Mouse (Mus musculus) liver, embryonic 13.5 days (tissue): Measurements from ENCODE around the gene Mfap2. TPM values are rescaled to one million over a fixed set of nuclear protein-coding genes. Genes with fewer than 3 reads are reported as not detected.

Source experiments
- ATAC-seq: fragments of 200-750 bp; cut with Nextera tagmentation; 2 replicates; pipeline ENCODE4 v1.8.0; 2017; ENCODE audit warnings: low read depth, mild to moderate bottlenecking, moderate number of reproducible peaks, moderate library complexity
- DNase-seq: peaks from one replicate; pipeline ENCODE4 v3.0.0; 2022
- H3K27ac ChIP-seq: fragments of 300-500 bp; sonication (generic); 2 replicates; pipeline ENCODE4 v1.5.1; 2015; ENCODE audit warnings: moderate library complexity, mild to moderate bottlenecking, inconsistent platforms
- H3K27me3 ChIP-seq: fragments of 300-500 bp; sonication (generic); 2 replicates; pipeline ENCODE4 v1.6.1; 2015; ENCODE audit warnings: mild to moderate bottlenecking, inconsistent platforms
- H3K36me3 ChIP-seq: fragments of 300-500 bp; sonication (generic); 2 replicates; pipeline ENCODE4 v1.6.1; 2015; ENCODE audit warnings: mild to moderate bottlenecking, inconsistent platforms
- H3K4me1 ChIP-seq: fragments of 300-500 bp; sonication (generic); replicated peaks from 2 replicates; pipeline ENCODE4 v1.6.1; 2015; ENCODE audit warnings: inconsistent platforms
- H3K4me2 ChIP-seq: fragments of 300-500 bp; sonication (generic); 2 replicates; pipeline ENCODE4 v1.6.1; 2015; ENCODE audit warnings: inconsistent platforms, mild to moderate bottlenecking, moderate library complexity
- H3K4me3 ChIP-seq: fragments of 300-500 bp; sonication (generic); replicated peaks from 2 replicates; pipeline ENCODE4 v1.5.1; 2015; ENCODE audit warnings: mild to moderate bottlenecking, inconsistent platforms
- H3K9ac ChIP-seq: fragments of 300-500 bp; sonication (generic); 2 replicates; pipeline ENCODE4 v1.6.1; 2015; ENCODE audit warnings: mild to moderate bottlenecking, inconsistent platforms
- H3K9me3 ChIP-seq: fragments of 300-500 bp; sonication (generic); replicated peaks from 2 replicates; pipeline ENCODE4 v1.6.1; 2016; ENCODE audit warnings: inconsistent platforms
- WGBS: fragments of 180-500 bp; shearing (Covaris S2); methylation state at CpG from one replicate; pipeline ENCODE4 v1.1.7; 2015; ENCODE audit not compliant: insufficient replicate concordance; 5-methylcytosine and 5-hydroxymethylcytosine counted together
- polyA plus RNA-seq: library from polyadenylated mRNA; unstranded; fragments of >200 nt; fragmentation: Nextera tagmentation; extraction: Ambion mirVana; gene quantifications from 2 replicates; pipeline ENCODE4 v1.2.1, GENCODE M21; 2015

The Mfap2 gene
- polyA plus RNA-seq, 1 experiment from 2014 or later = 22.5 TPM

GRCm38 (mm10) chr4:140988706-140989290 lies 21.4 kb upstream of the Mfap2 start:
- H3K27ac ChIP-seq = peak overlapping the region; percentile 34; the same call in 1 of the 2 replicates
- 0 out of 2 replicates have a peak overlapping the region, but pooled peaks have one; percentile 11 for H3K4me3 ChIP-seq
- H3K9ac ChIP-seq = peak overlapping the region; percentile 39; the same call in 1 of the 2 replicates
- H3K36me3 ChIP-seq = peaks cover 10% of the 10 kb centered on the region
- 27% methylated on average over 7 of the region's 7 CpGs for WGBS
- no peaks in the 10 kb centered on the region for H3K9me3 ChIP-seq
- peaks cover 42% of the 10 kb centered on the region for H3K4me1 ChIP-seq
- DNase-seq (no peak), ATAC-seq (no peak)
- peak overlapping the region; percentile 98 for H3K4me2 ChIP-seq
- H3K27me3 ChIP-seq = no peaks in the 10 kb centered on the region

GRCm38 (mm10) chr4:140989447-140989846 lies 20.8 kb upstream of the Mfap2 start:
- ATAC-seq (no peak), DNase-seq (no peak)
- H3K4me3 ChIP-seq = no peak overlapping the region
- peak overlapping the region; percentile 34; the same call in 1 of the 2 replicates for H3K27ac ChIP-seq
- peaks cover 16% of the 10 kb centered on the region for H3K36me3 ChIP-seq
- H3K9me3 ChIP-seq = no peaks in the 10 kb centered on the region
- WGBS = 71% methylated on average over 14 of the region's 14 CpGs
- no peaks in the 10 kb centered on the region for H3K27me3 ChIP-seq
- peaks cover 41% of the 10 kb centered on the region for H3K4me1 ChIP-seq
- H3K9ac ChIP-seq = no peak overlapping the region
- H3K4me2 ChIP-seq = 0 out of 2 replicates have a peak overlapping the region, but pooled peaks have one; percentile 98

- 85% methylated on average over 20 of the region's 20 CpGs for WGBS
- H3K4me3 ChIP-seq = no peak overlapping the region
- DNase-seq = no peak
- no peak overlapping the region for H3K9ac ChIP-seq
- no peak overlapping the region for H3K4me2 ChIP-seq
- H3K4me1 ChIP-seq = peaks cover 40% of the 10 kb centered on the region
- ATAC-seq = no peak
- H3K27ac ChIP-seq = no peak overlapping the region
- H3K9me3 ChIP-seq = no peaks in the 10 kb centered on the region
- H3K27me3 ChIP-seq = no peaks in the 10 kb centered on the region
- peaks cover 43% of the 10 kb centered on the region for H3K36me3 ChIP-seq
Measured at GRCm38 (mm10) chr4:140992215-140992614, 18.0 kb upstream of the Mfap2 start.

GRCm38 (mm10) chr4:140993846-140994245 lies 16.4 kb upstream of the Mfap2 start:
- peaks cover 47% of the 10 kb centered on the region for H3K36me3 ChIP-seq
- ATAC-seq = no peak
- H3K9me3 ChIP-seq = no peaks in the 10 kb centered on the region
- no peak overlapping the region for H3K4me2 ChIP-seq
- no peak overlapping the region for H3K4me3 ChIP-seq
- H3K27me3 ChIP-seq = no peaks in the 10 kb centered on the region
- H3K27ac ChIP-seq = no peak overlapping the region
- 71% methylated on average over 8 of the region's 8 CpGs for WGBS
- DNase-seq = no peak
- peaks cover 28% of the 10 kb centered on the region for H3K4me1 ChIP-seq
- H3K9ac ChIP-seq = no peak overlapping the region

GRCm38 (mm10) chr4:140995811-140996210 lies 14.4 kb upstream of the Mfap2 start:
- ATAC-seq (no peak), DNase-seq (no peak)
- WGBS = 84% methylated on average over 8 of the region's 8 CpGs
- Histone ChIP-seq H3K36me3 (peaks cover 67% of the 10 kb centered on the region), H3K27ac (no peak overlapping the region), H3K4me2 (no peak overlapping the region), H3K4me1 (peaks cover 20% of the 10 kb centered on the region), H3K27me3 (no peaks in the 10 kb centered on the region), H3K9me3 (no peaks in the 10 kb centered on the region), H3K4me3 (no peak overlapping the region), H3K9ac (no peak overlapping the region)

- no peak overlapping the region for H3K4me2 ChIP-seq
- no peak overlapping the region for H3K9ac ChIP-seq
- H3K4me1 ChIP-seq = peaks cover 14% of the 10 kb centered on the region
- H3K4me3 ChIP-seq = no peak overlapping the region
- no peaks in the 10 kb centered on the region for H3K27me3 ChIP-seq
- DNase-seq (no peak), ATAC-seq (peak; percentile 75)
- 35% methylated on average over 9 of the region's 9 CpGs for WGBS
- H3K36me3 ChIP-seq = peaks cover 71% of the 10 kb centered on the region
- H3K9me3 ChIP-seq = no peaks in the 10 kb centered on the region
- peak overlapping the region; percentile 23; the same call in 1 of the 2 replicates for H3K27ac ChIP-seq
Measured at GRCm38 (mm10) chr4:140996812-140997211, 13.4 kb upstream of the Mfap2 start.

- DNase-seq (no peak), ATAC-seq (no peak)
- 75% methylated on average over 13 of the region's 13 CpGs for WGBS
- Histone ChIP-seq H3K9me3 (no peaks in the 10 kb centered on the region), H3K4me2 (no peak overlapping the region), H3K27me3 (peaks cover 16% of the 10 kb centered on the region), H3K36me3 (peaks cover 56% of the 10 kb centered on the region), H3K27ac (no peak overlapping the region), H3K4me3 (no peak overlapping the region), H3K4me1 (peaks cover 27% of the 10 kb centered on the region), H3K9ac (no peak overlapping the region)
Measured at GRCm38 (mm10) chr4:141005983-141006382, 4.2 kb upstream of the Mfap2 start.

GRCm38 (mm10) chr4:141008028-141008427 lies 2.2 kb upstream of the Mfap2 start:
- Histone ChIP-seq H3K27ac (peak overlapping the region; percentile 19), H3K4me2 (no peak overlapping the region), H3K27me3 (peaks cover 34% of the 10 kb centered on the region), H3K9me3 (no peaks in the 10 kb centered on the region), H3K4me1 (peaks cover 28% of the 10 kb centered on the region), H3K9ac (no peak overlapping the region), H3K4me3 (no peak overlapping the region), H3K36me3 (peaks cover 40% of the 10 kb centered on the region)
- peak; percentile 87 for ATAC-seq
- WGBS = 33% methylated on average over 8 of the region's 8 CpGs
- DNase-seq = peak; percentile 21

GRCm38 (mm10) chr4:141010526-141010925 lies 308 bp downstream of the Mfap2 start:
- H3K4me3 ChIP-seq = peak overlapping the region; percentile 50
- peaks cover 34% of the 10 kb centered on the region for H3K27me3 ChIP-seq
- peaks cover 18% of the 10 kb centered on the region for H3K36me3 ChIP-seq
- H3K27ac ChIP-seq = no peak overlapping the region
- peaks cover 28% of the 10 kb centered on the region for H3K4me1 ChIP-seq
- WGBS = 1% methylated on average over 26 of the region's 26 CpGs
- DNase-seq (no peak), ATAC-seq (no peak)
- no peaks in the 10 kb centered on the region for H3K9me3 ChIP-seq
- H3K4me2 ChIP-seq = peak overlapping the region; percentile 62
- peak overlapping the region; percentile 39; the same call in 1 of the 2 replicates for H3K9ac ChIP-seq

GRCm38 (mm10) chr4:141010941-141011429 lies 767 bp downstream of the Mfap2 start:
- WGBS = 12% methylated on average over 17 of the region's 17 CpGs
- Histone ChIP-seq H3K9ac (peak overlapping the region; percentile 39; the same call in 1 of the 2 replicates), H3K36me3 (peaks cover 13% of the 10 kb centered on the region), H3K9me3 (no peaks in the 10 kb centered on the region), H3K27me3 (peaks cover 34% of the 10 kb centered on the region), H3K4me3 (peak overlapping the region; percentile 50), H3K4me2 (peak overlapping the region; percentile 62), H3K4me1 (peaks cover 28% of the 10 kb centered on the region), H3K27ac (no peak overlapping the region)
- no peak for ATAC-seq
- DNase-seq = no peak

GRCm38 (mm10) chr4:141011556-141012328 lies 1.5 kb downstream of the Mfap2 start:
- no peaks in the 10 kb centered on the region for H3K9me3 ChIP-seq
- H3K9ac ChIP-seq = no peak overlapping the region
- 61% methylated on average over 14 of the region's 14 CpGs for WGBS
- peaks cover 28% of the 10 kb centered on the region for H3K4me1 ChIP-seq
- no peak overlapping the region for H3K27ac ChIP-seq
- ATAC-seq = no peak
- H3K27me3 ChIP-seq = peaks cover 34% of the 10 kb centered on the region
- H3K36me3 ChIP-seq = peaks cover 5% of the 10 kb centered on the region
- peak overlapping the region; percentile 62; the same call in 1 of the 2 replicates for H3K4me2 ChIP-seq
- H3K4me3 ChIP-seq = no peak overlapping the region
- DNase-seq = no peak
